Mouse (Mus musculus) c-Kit-positive CD71-negative TER-119-negative erythroid progenitor cells, embryonic 14.5 days (primary cell): ENCODE results near the gene Mmp19.

Experiments used
- DNase-seq: peaks from one replicate; pipeline ENCODE4 v3.0.0-alpha.2; 2013; ENCODE audit warnings: low read depth

The Mmp19 gene

GRCm38 (mm10) chr10:128790398-128791124 lies at the start of gene Mmp19:
Gene Mmp19, plus strand, starts transcription at chr10:128790910.
- DNase-seq = no peak

DNA sequence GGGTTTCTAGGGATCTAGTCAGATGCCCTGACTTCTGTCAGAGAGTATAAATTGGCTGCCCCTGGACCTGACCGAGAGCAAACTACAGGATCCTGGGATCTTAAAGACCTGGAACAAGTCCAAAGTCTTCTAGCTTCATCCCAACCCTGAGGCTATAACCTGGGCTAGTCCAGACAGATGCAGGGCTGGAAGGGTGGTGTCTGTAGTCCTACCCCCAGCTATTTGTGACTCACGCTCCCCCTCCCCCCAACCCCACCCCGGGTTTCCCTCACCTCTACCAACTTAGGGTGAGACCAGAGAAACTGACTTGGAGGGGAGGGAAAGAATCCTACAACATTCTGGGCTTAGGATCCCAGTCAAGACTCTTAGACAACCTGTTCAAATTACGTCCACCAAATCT lies 48.1 kb upstream of the Mmp19 start:
- DNase-seq = no peak

GRCm38 (mm10) chr10:128743235-128743634 lies 47.5 kb upstream of the Mmp19 start:
- DNase-seq = no peak

- no peak for DNase-seq
These were observed 46.9 kb upstream of the Mmp19 start for GRCm38 (mm10) chr10:128743791-128744191.

GRCm38 (mm10) chr10:128744211-128744610 lies 46.5 kb upstream of the Mmp19 start:
- DNase-seq = no peak

- DNase-seq = no peak
These were observed 45.8 kb upstream of the Mmp19 start, which contains the start of gene Dgka for GRCm38 (mm10) chr10:128744680-128745601. Gene Dgka, minus strand, starts transcription at chr10:128744855.

DNA sequence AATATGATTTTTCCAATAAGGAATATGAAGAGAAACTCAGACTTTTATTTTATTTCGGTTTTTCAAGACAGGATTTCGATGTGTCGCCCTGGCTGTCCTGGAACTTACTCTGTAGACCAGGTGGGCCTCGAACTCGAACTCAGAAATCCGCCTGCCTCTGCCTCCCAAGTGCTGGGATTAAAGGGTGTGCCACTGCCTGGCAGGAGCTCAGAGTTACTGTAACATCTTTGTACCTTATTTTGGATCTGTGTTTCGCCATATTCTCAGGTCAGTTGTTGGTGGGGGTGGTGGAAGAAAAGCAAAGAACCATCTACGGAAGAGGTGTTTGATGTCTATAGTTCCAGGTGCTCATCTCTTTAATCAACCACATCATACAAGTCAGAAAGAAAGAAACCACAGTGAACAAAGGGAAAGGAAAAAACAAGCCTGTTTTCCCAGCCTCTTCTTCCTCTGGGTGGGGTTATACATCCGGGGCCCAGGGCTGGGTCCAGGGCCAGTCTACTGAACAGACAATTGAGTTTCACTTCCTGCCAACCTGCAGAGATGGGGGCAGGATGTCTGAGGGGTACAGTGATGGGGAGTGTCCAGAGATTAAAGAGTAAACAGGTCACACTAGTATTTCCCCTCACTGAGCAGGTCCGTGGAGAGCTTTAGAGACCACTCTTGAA lies 44.6 kb upstream of the Mmp19 start:
- DNase-seq = no peak

DNA sequence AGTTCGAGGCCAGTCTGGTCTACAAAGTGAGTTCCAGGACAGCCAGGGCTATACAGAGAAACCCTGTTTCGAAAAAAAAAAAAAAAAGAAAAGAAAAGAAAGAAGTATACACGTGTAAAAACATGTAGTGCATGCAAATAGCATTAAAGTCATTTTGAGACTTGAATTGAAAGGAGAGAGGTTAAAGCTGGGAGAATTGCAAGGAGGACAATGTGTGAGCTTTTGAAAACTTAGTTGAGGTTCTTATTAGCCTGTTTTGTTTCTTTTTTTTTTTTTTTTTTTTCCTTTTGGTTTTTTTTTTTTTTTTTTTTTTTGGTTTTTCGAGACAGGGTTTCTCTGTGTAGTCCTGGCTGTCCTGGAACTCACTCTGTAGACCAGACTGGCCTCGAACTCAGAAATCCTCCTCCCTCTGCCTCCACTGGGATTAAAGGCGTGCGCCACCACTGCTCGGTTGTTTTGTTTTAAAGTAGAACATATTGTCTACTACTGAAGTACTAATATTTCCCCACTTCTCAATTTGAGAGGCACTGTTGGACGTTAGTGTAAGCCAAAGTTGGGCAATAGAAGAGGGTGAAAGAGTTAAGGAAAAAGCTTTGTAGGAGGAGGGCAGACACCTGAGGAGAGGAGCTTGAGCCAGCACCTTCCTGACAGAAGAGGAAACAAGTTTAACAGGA lies 43.6 kb upstream of the Mmp19 start:
- no peak for DNase-seq

- peak; percentile 73 for DNase-seq
These were observed 43.0 kb upstream of the Mmp19 start, which contains the start of gene Pym1 for GRCm38 (mm10) chr10:128747646-128748251. Gene Pym1, plus strand, starts transcription at chr10:128747889.

- peak; percentile 84 for DNase-seq
These were observed 42.4 kb upstream of the Mmp19 start for GRCm38 (mm10) chr10:128748252-128748864.

DNA sequence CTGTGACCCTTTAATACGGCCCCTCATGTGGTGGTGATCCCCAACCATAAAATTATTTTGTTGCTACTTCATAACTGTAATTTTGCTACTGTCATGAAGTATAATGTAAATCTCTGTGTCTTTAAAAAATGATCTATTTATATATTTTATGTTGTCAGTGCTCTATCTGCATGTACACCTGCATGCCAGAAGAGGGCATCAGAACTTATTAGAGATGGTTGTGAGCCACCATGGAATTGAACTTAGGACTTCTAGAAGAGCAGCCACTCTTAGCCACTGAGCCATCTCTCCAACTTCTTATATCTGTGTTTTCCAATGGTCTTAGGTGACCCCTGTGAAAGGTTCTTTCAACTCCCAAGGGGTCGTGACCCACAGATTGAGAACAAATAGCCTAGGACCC lies 17.8 kb upstream of the Mmp19 start:
- DNase-seq = no peak

- no peak for DNase-seq
These were observed 17.0 kb upstream of the Mmp19 start for GRCm38 (mm10) chr10:128773685-128774084.

- no peak for DNase-seq
These were observed 12.3 kb upstream of the Mmp19 start for GRCm38 (mm10) chr10:128778441-128778840.

- peak; percentile 85 for DNase-seq
These were observed 11.5 kb upstream of the Mmp19 start for GRCm38 (mm10) chr10:128779011-128779795.

GRCm38 (mm10) chr10:128780200-128780599 lies 10.5 kb upstream of the Mmp19 start:
- no peak for DNase-seq

DNA sequence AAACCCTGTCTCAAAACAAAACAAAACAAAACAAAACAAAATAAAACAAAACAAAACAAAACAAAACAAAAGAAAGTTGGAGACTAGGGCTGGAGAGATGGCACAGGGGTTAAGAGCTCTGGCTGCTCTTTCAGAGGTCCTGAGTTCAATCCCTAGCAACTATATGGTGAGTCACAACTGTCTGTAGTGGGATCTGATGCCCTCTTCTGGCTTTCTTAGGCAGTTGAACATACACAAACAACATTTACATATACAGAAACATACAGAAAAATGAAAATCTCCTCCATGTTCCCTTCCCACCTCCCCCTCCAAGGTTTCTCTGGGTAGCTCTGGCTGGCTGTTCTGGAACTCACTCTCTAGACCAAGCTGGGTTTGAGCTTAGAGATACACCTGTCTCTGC lies 1.3 kb downstream of the Mmp19 start:
- DNase-seq = no peak

- DNase-seq = no peak
These were observed 2.5 kb downstream of the Mmp19 start for GRCm38 (mm10) chr10:128793258-128793657.

GRCm38 (mm10) chr10:128794391-128794790 lies 3.7 kb downstream of the Mmp19 start:
- DNase-seq = no peak

GRCm38 (mm10) chr10:128795581-128795980 lies 4.9 kb downstream of the Mmp19 start:
- DNase-seq = no peak

GRCm38 (mm10) chr10:128798676-128799075 lies 8.0 kb downstream of the Mmp19 start:
- DNase-seq = no peak
